Mouse (Mus musculus): ENCODE data around the gene Aqp7. TPM values are rescaled to one million over a fixed set of nuclear protein-coding genes. Genes with fewer than 3 reads are reported as not detected.

Gene Aqp7
- polyA plus RNA-seq, 1 experiment from 2014 or later, result not detected

DNA sequence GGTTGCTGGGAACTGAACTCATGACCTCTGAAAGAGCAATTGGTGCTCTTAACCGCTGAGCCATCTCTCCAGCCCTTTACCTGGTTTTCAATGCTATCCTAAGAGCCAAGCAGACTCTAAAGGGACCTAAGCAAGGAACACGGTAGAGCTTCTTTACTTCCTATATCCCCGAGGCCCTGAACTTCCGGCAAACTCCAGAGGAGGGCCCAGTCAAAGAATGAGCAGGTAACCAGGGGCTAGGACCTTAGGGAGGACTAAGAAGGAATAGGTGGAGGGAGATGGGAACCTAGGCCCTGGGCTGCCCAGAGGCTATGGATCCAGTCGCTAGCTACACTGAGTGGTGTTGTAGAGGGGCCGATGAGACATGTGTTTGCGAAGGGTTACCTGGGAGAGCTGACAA, 3.8 kb upstream of the Aqp7 start:
- ATAC-seq (ENCODE audit: insufficient number of reproducible peaks, low FRiP score, low TSS enrichment, low read depth) (no peak), DNase-seq (ENCODE audit: low spot score) (no peak)
- H3K9me3 ChIP-seq (ENCODE audit: control insufficient read depth, low read length), result no peaks in the 10 kb centered on the region
- H3K27ac ChIP-seq (replicated peaks; ENCODE audit: low read depth, low read length), result no peak overlapping the region
- H3K9ac ChIP-seq (ENCODE audit: low read length), result no peak overlapping the region
- H3K4me3 ChIP-seq (ENCODE audit: low read depth, low read length), result no peak overlapping the region
- H3K27me3 ChIP-seq (ENCODE audit: control insufficient read depth, insufficient read depth, low read length), result no peaks in the 10 kb centered on the region
- H3K4me1 ChIP-seq (ENCODE audit: control insufficient read depth, insufficient read depth, low read length), result peaks cover 5% of the 10 kb centered on the region
- no peaks in the 10 kb centered on the region for H3K36me3 ChIP-seq (ENCODE audit: control insufficient read depth, insufficient read depth, low read length)
- no peak overlapping the region for H3K4me2 ChIP-seq (ENCODE audit: low read depth, severe bottlenecking)
- WGBS, result 77% methylated on average over 7 of the region's 7 CpGs

- no peaks in the 10 kb centered on the region for H3K9me3 ChIP-seq (ENCODE audit: control insufficient read depth, low read length)
- peak overlapping the region; percentile 24; the same call in 1 of the 2 replicates for H3K4me2 ChIP-seq (ENCODE audit: low read depth, severe bottlenecking)
- no peaks in the 10 kb centered on the region for H3K36me3 ChIP-seq (ENCODE audit: control insufficient read depth, insufficient read depth, low read length)
- ATAC-seq (ENCODE audit: insufficient number of reproducible peaks, low FRiP score, low TSS enrichment, low read depth) (peak; percentile 48; the same call in 1 of the 2 replicates), DNase-seq (ENCODE audit: low spot score) (peak; percentile 94)
- H3K27ac ChIP-seq (replicated peaks; ENCODE audit: low read depth, low read length), result no peak overlapping the region
- H3K9ac ChIP-seq (ENCODE audit: low read length), result peak overlapping the region; percentile 5; the same call in 1 of the 2 replicates
- 39% methylated on average over 16 of the region's 16 CpGs for whole genome bisulfite sequencing
- no peaks in the 10 kb centered on the region for H3K27me3 ChIP-seq (ENCODE audit: control insufficient read depth, insufficient read depth, low read length)
- H3K4me1 ChIP-seq (ENCODE audit: control insufficient read depth, insufficient read depth, low read length), result peaks cover 5% of the 10 kb centered on the region
- no peak overlapping the region for H3K4me3 ChIP-seq (ENCODE audit: low read depth, low read length)
Observed at GRCm38 (mm10) chr4:41050726-41051675, 3.1 kb upstream of the Aqp7 start.

- H3K27me3 ChIP-seq (ENCODE audit: control insufficient read depth, insufficient read depth, low read length), result no peaks in the 10 kb centered on the region
- H3K4me3 ChIP-seq (ENCODE audit: low read depth, low read length), result no peak overlapping the region
- peaks cover 5% of the 10 kb centered on the region for H3K4me1 ChIP-seq (ENCODE audit: control insufficient read depth, insufficient read depth, low read length)
- no peaks in the 10 kb centered on the region for H3K36me3 ChIP-seq (ENCODE audit: control insufficient read depth, insufficient read depth, low read length)
- H3K9me3 ChIP-seq (ENCODE audit: control insufficient read depth, low read length), result no peaks in the 10 kb centered on the region
- WGBS, result 72% methylated on average over 2 of the region's 2 CpGs
- DNase-seq (ENCODE audit: low spot score) (no peak), ATAC-seq (ENCODE audit: insufficient number of reproducible peaks, low FRiP score, low TSS enrichment, low read depth) (no peak)
- no peak overlapping the region for H3K4me2 ChIP-seq (ENCODE audit: low read depth, severe bottlenecking)
- H3K9ac ChIP-seq (ENCODE audit: low read length), result no peak overlapping the region
- H3K27ac ChIP-seq (replicated peaks; ENCODE audit: low read depth, low read length), result no peak overlapping the region
Observed at GRCm38 (mm10) chr4:41048926-41049325, 987 bp upstream of the Aqp7 start.

GRCm38 (mm10) chr4:41046254-41046795, 1.6 kb downstream of the Aqp7 start:
- H3K4me2 ChIP-seq (ENCODE audit: low read depth, severe bottlenecking), result no peak overlapping the region
- H3K9me3 ChIP-seq (ENCODE audit: control insufficient read depth, low read length), result no peaks in the 10 kb centered on the region
- 87% methylated on average over 13 of the region's 13 CpGs for WGBS
- ATAC-seq (ENCODE audit: insufficient number of reproducible peaks, low FRiP score, low TSS enrichment, low read depth), result no peak
- H3K4me3 ChIP-seq (ENCODE audit: low read depth, low read length), result no peak overlapping the region
- no peaks in the 10 kb centered on the region for H3K36me3 ChIP-seq (ENCODE audit: control insufficient read depth, insufficient read depth, low read length)
- H3K27me3 ChIP-seq (ENCODE audit: control insufficient read depth, insufficient read depth, low read length), result no peaks in the 10 kb centered on the region
- no peak overlapping the region for H3K27ac ChIP-seq (replicated peaks; ENCODE audit: low read depth, low read length)
- H3K4me1 ChIP-seq (ENCODE audit: control insufficient read depth, insufficient read depth, low read length), result peaks cover 5% of the 10 kb centered on the region
- no peak for DNase-seq (ENCODE audit: low spot score)
- H3K9ac ChIP-seq (ENCODE audit: low read length), result no peak overlapping the region

- Histone ChIP-seq H3K9ac (ENCODE audit: low read length) (no peak overlapping the region), H3K4me1 (ENCODE audit: control insufficient read depth, insufficient read depth, low read length) (peaks cover 5% of the 10 kb centered on the region), H3K4me3 (ENCODE audit: low read depth, low read length) (no peak overlapping the region), H3K4me2 (ENCODE audit: low read depth, severe bottlenecking) (no peak overlapping the region), H3K36me3 (ENCODE audit: control insufficient read depth, insufficient read depth, low read length) (no peaks in the 10 kb centered on the region), H3K27ac (replicated peaks; ENCODE audit: low read depth, low read length) (no peak overlapping the region), H3K27me3 (ENCODE audit: control insufficient read depth, insufficient read depth, low read length) (no peaks in the 10 kb centered on the region), H3K9me3 (ENCODE audit: control insufficient read depth, low read length) (no peaks in the 10 kb centered on the region)
- no peak for ATAC-seq (ENCODE audit: insufficient number of reproducible peaks, low FRiP score, low TSS enrichment, low read depth)
- no peak for DNase-seq (ENCODE audit: low spot score)
- WGBS, result 90% methylated on average over 3 of the region's 3 CpGs
Observed at GRCm38 (mm10) chr4:41045288-41045687, 2.7 kb downstream of the Aqp7 start.

- no peak overlapping the region for H3K27ac ChIP-seq (replicated peaks; ENCODE audit: low read depth, low read length)
- H3K9me3 ChIP-seq (ENCODE audit: control insufficient read depth, low read length), result no peaks in the 10 kb centered on the region
- no peaks in the 10 kb centered on the region for H3K27me3 ChIP-seq (ENCODE audit: control insufficient read depth, insufficient read depth, low read length)
- H3K4me2 ChIP-seq (ENCODE audit: low read depth, severe bottlenecking), result no peak overlapping the region
- no peak overlapping the region for H3K9ac ChIP-seq (ENCODE audit: low read length)
- DNase-seq (ENCODE audit: low spot score) (no peak), ATAC-seq (ENCODE audit: insufficient number of reproducible peaks, low FRiP score, low TSS enrichment, low read depth) (no peak)
- H3K4me1 ChIP-seq (ENCODE audit: control insufficient read depth, insufficient read depth, low read length), result peaks cover 5% of the 10 kb centered on the region
- H3K4me3 ChIP-seq (ENCODE audit: low read depth, low read length), result no peak overlapping the region
- 78% methylated on average over 5 of the region's 5 CpGs for WGBS
- H3K36me3 ChIP-seq (ENCODE audit: control insufficient read depth, insufficient read depth, low read length), result no peaks in the 10 kb centered on the region
Observed at GRCm38 (mm10) chr4:41043961-41044360, 4.0 kb downstream of the Aqp7 start.

DNA sequence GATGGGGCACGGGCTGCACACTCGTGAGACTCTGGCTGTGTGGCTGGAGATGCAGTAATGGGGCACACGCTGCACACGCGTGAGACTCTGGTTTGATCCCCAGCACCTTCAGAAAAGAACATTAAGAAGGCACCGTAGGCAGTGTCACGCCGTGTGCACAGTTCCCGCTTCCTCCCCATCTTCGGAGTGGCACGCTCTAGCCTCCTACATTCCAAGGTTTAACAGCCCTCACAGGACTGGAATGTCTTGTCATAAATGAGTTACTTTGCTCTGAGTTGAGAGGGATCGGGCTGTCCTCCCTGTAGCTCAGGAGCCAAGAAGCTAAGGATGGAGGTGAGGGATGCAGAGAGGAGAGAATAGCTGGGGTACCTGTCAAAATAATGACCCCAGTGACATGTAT, 5.1 kb downstream of the Aqp7 start:
- Histone ChIP-seq H3K9ac (ENCODE audit: low read length) (no peak overlapping the region), H3K4me3 (ENCODE audit: low read depth, low read length) (no peak overlapping the region), H3K36me3 (ENCODE audit: control insufficient read depth, insufficient read depth, low read length) (no peaks in the 10 kb centered on the region), H3K27me3 (ENCODE audit: control insufficient read depth, insufficient read depth, low read length) (no peaks in the 10 kb centered on the region), H3K9me3 (ENCODE audit: control insufficient read depth, low read length) (no peaks in the 10 kb centered on the region), H3K4me1 (ENCODE audit: control insufficient read depth, insufficient read depth, low read length) (peaks cover 4% of the 10 kb centered on the region), H3K27ac (replicated peaks; ENCODE audit: low read depth, low read length) (no peak overlapping the region), H3K4me2 (ENCODE audit: low read depth, severe bottlenecking) (no peak overlapping the region)
- no peak for ATAC-seq (ENCODE audit: insufficient number of reproducible peaks, low FRiP score, low TSS enrichment, low read depth)
- no peak for DNase-seq (ENCODE audit: low spot score)
- 81% methylated on average over 12 of the region's 12 CpGs for WGBS

GRCm38 (mm10) chr4:41040983-41041382, 7.0 kb downstream of the Aqp7 start:
- DNase-seq (ENCODE audit: low spot score) (no peak), ATAC-seq (ENCODE audit: insufficient number of reproducible peaks, low FRiP score, low TSS enrichment, low read depth) (no peak)
- Histone ChIP-seq H3K36me3 (ENCODE audit: control insufficient read depth, insufficient read depth, low read length) (no peaks in the 10 kb centered on the region), H3K9me3 (ENCODE audit: control insufficient read depth, low read length) (no peaks in the 10 kb centered on the region), H3K4me3 (ENCODE audit: low read depth, low read length) (no peak overlapping the region), H3K4me2 (ENCODE audit: low read depth, severe bottlenecking) (no peak overlapping the region), H3K27me3 (ENCODE audit: control insufficient read depth, insufficient read depth, low read length) (no peaks in the 10 kb centered on the region), H3K27ac (replicated peaks; ENCODE audit: low read depth, low read length) (no peak overlapping the region), H3K9ac (ENCODE audit: low read length) (no peak overlapping the region), H3K4me1 (ENCODE audit: control insufficient read depth, insufficient read depth, low read length) (no peaks in the 10 kb centered on the region)
- 79% methylated on average over 7 of the region's 7 CpGs for WGBS
